Mouse (Mus musculus) small intestine, adult 2 months (tissue): Measurements from ENCODE around the gene Pbp2. TPM values are rescaled to one million over a fixed set of nuclear protein-coding genes. Genes with fewer than 3 reads are reported as not detected.

ENCODE experiments used
- H3K27ac ChIP-seq: fragments of 200-500 bp; 2 replicates; pipeline ENCODE4 v1.5.1; 2012; ENCODE audit warnings: low read depth, low read length, control low read depth, inconsistent platforms; ENCODE audit not compliant: insufficient read depth
- H3K27me3 ChIP-seq: fragments of 200-500 bp; 2 replicates; pipeline ENCODE4 v1.6.1; 2012; ENCODE audit warnings: mild to moderate bottlenecking, moderate library complexity, low read length, inconsistent platforms; ENCODE audit not compliant: control insufficient read depth, insufficient read depth
- H3K36me3 ChIP-seq: fragments of 200-500 bp; 2 replicates; pipeline ENCODE4 v1.6.1; 2012; ENCODE audit warnings: mild to moderate bottlenecking, low read length, control low read depth, inconsistent platforms; ENCODE audit not compliant: control insufficient read depth, insufficient read depth
- H3K4me1 ChIP-seq: fragments of 200-500 bp; 2 replicates; pipeline ENCODE4 v1.6.1; 2012; ENCODE audit warnings: low read length, inconsistent platforms, mixed read lengths; ENCODE audit not compliant: control insufficient read depth, insufficient read depth, insufficient read length
- H3K4me3 ChIP-seq: fragments of 200-500 bp; 2 replicates; pipeline ENCODE4 v1.5.1; 2012; ENCODE audit warnings: low read depth, mild to moderate bottlenecking, control low read depth, inconsistent platforms, low read length, moderate library complexity
- CTCF ChIP-seq: fragments of 200-500 bp; IDR thresholded peaks from 2 replicates; pipeline ENCODE4 v1.5.1; 2012; ENCODE audit warnings: low read depth, mild to moderate bottlenecking, control low read depth, inconsistent platforms, low read length, moderate library complexity, mixed read lengths; ENCODE audit not compliant: insufficient replicate concordance, insufficient read length; ENCODE audit errors: extremely low read depth
- POLR2A ChIP-seq: fragments of 200-500 bp; IDR thresholded peaks from 2 replicates; pipeline ENCODE4 v1.6.1; 2012; ENCODE audit warnings: low read depth, mild to moderate bottlenecking, control low read depth, inconsistent platforms, low read length, moderate library complexity
- WGBS: fragments of 180-500 bp; shearing (Covaris S2); methylation state at CpG from one replicate; pipeline ENCODE4 v1.1.7; 2018; 5-methylcytosine and 5-hydroxymethylcytosine counted together
- polyA plus RNA-seq: library from polyadenylated mRNA; depleted of rRNA; stranded (reverse); fragments of >200 nt; gene quantifications from 2 replicates; pipeline ENCODE4 v1.2.3, GENCODE M21; 2012

The Pbp2 gene
- polyA plus RNA-seq, 1 experiment, result not detected

DNA sequence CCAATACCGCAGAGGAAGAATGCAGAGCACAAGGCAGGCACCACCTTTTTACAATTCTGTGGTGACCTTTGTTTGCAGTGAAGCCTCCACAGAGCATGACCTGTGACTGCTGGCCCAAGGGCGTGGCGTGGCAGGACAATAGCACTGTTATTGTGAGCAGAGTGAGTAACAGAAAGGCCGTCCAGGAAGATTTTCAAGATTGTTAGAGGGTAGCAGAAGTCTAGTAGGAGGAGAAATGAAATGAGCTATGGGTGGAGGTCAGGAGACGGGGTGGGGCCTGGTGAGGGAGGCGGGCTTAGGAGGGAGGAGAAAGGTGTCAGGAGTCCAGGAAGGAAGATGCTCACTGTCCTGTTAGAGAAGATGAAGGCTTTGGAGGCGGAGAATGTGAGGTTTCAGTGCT lies 12.5 kb upstream of the Pbp2 start:
- H3K27ac ChIP-seq, result peak overlapping the region; percentile 82
- WGBS, result 21% methylated on average over 7 of the region's 7 CpGs

DNA sequence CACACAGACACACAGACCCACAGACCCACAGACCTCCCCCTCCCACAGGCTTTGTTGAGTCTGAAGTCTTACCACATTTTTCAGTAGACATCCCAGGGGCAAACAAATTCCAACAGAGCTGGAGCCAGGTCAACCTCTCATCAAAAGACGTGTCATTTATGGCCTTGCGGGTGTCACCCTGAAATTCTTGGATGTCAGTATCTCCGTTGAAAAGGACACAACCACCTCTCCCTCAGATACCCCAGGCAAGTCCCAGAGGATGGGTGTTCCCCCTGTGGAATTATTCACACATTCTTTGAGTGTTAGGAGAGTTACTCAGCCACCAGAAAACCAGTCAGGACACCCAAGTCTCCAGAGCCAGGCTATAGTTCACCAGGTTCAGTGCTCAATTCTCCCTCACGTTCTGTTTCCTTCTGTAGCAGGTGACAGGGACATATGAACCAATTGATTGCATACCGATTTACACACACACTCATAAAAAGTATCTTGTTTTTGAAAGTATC lies 9.3 kb upstream of the Pbp2 start:
- 68% methylated on average over 5 of the region's 5 CpGs for WGBS
- no peak for TF ChIP-seq CTCF
- TF ChIP-seq POLR2A, result no peak

More for the DNA sequence above, 12.5 kb upstream of the Pbp2 start:
- Histone ChIP-seq H3K4me1 (peaks cover 39% of the 10 kb centered on the region), H3K27me3 (no peaks in the 10 kb centered on the region), H3K36me3 (no peaks in the 10 kb centered on the region), H3K4me3 (peak overlapping the region; percentile 41)
- TF ChIP-seq CTCF, result no peak
- no peak for TF ChIP-seq POLR2A

DNA sequence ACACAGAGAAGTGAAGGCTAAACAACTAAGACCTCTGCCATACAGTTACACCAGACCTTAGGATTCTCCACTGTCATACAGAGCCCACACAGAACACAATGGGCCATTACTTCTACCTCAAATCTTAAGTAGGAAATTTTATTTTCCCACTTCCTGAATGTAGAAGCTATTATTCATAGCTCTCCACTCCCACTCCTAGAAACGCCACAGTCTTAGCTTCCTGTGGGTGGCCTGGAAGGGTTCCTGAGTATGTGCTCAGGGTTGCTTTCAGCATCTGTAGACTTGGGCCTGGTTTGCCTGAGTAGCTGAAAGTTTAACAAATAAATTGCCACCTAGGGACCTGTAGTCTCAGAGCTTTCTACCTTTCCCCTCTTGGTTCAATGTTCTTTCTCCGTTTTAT lies 5.9 kb upstream of the Pbp2 start:
- no peak overlapping the region for H3K27ac ChIP-seq
- H3K36me3 ChIP-seq, result no peaks in the 10 kb centered on the region
- WGBS, result 69% methylated on average over 2 of the region's 2 CpGs
- TF ChIP-seq POLR2A (no peak), CTCF (no peak)
- H3K4me3 ChIP-seq, result no peak overlapping the region
- H3K27me3 ChIP-seq, result no peaks in the 10 kb centered on the region
- no peaks in the 10 kb centered on the region for H3K4me1 ChIP-seq

More for the DNA sequence above, 9.3 kb upstream of the Pbp2 start:
- Histone ChIP-seq H3K4me3 (no peak overlapping the region), H3K4me1 (peaks cover 17% of the 10 kb centered on the region), H3K36me3 (no peaks in the 10 kb centered on the region), H3K27ac (no peak overlapping the region), H3K27me3 (no peaks in the 10 kb centered on the region)

DNA sequence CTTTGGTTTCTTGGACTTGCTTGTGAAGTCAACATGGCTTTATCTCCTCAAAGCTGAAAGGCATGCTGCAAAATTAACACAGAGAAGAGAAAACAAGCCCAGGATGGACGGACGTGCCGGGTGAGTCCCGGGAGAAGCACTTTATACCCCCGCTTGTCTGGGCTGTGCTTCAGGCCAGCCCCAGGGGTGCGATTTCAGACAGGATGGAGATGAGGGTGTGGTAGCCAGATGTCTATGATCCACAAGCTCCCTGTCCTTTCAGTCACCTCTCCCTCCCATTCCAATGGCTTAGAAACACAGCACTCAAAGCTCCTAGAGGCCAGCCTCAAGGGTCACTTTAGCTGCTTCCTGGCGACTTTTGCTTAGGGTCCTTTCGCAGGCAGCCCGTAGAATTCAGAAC lies 3.8 kb upstream of the Pbp2 start:
- Histone ChIP-seq H3K27me3 (no peaks in the 10 kb centered on the region), H3K4me1 (no peaks in the 10 kb centered on the region), H3K27ac (no peak overlapping the region), H3K36me3 (no peaks in the 10 kb centered on the region), H3K4me3 (no peak overlapping the region)
- 78% methylated on average over 9 of the region's 9 CpGs for WGBS
- TF ChIP-seq CTCF, result no peak
- no peak for TF ChIP-seq POLR2A

DNA sequence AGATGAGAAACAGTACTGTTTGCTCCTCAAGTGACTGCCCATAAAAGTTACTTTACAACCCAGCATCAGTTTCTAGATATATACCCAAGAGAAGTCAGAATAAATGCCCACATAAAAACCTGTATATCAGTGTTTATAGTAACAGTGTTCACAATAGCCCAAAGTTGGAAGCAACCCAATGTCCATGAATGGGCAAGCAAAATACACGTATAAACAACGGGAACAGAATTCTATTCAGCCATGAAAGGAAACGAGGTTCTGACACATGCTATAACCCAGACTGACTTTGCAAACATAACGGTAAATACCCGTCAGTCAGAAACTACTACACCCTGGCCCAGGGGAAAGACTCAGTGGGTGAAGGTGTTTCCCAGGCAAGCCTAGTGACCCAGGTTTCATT lies 1.8 kb upstream of the Pbp2 start:
- Histone ChIP-seq H3K27ac (no peak overlapping the region), H3K4me3 (no peak overlapping the region), H3K4me1 (no peaks in the 10 kb centered on the region), H3K36me3 (no peaks in the 10 kb centered on the region), H3K27me3 (no peaks in the 10 kb centered on the region)
- no peak for TF ChIP-seq CTCF
- no peak for TF ChIP-seq POLR2A
- 72% methylated on average over 5 of the region's 5 CpGs for WGBS

DNA sequence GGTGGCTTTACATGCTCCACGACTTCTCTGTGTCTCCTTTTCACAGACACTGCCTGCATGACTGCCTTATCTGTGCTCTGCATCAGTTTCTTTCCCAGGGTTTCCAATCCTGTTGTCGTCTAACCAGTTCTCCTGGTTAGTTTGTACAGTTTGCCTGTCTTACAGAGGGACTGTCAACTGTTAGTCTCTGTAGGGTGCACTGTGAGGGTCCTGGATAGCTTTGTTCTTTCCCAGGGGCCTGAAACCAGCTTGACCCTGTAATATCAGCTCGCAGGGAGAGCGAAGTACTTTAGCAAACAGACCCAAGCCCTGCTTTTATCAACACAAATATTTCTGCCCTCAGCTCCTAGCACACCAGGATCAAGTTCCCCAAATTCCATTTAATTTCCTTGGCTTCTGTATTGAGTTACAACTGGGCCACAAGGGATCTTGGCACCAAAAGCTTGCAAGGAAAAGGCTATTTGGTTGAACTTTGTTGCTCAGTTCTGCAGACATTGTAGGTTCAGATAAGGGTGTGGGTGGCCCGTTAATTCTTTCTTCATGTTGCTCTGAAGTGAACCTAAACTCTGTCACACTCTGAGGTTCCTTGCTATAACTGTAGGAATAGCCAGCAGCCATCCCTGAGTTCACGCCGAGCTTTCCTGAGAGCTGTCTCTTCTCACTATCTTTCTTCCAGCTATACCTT lies 5.5 kb downstream of the Pbp2 start:
- TF ChIP-seq POLR2A (no peak), CTCF (no peak)
- H3K4me3 ChIP-seq, result no peak overlapping the region
- H3K27me3 ChIP-seq, result no peaks in the 10 kb centered on the region
- WGBS, result 58% methylated on average over 7 of the region's 7 CpGs
- H3K36me3 ChIP-seq, result no peaks in the 10 kb centered on the region
- no peaks in the 10 kb centered on the region for H3K4me1 ChIP-seq
- no peak overlapping the region for H3K27ac ChIP-seq

DNA sequence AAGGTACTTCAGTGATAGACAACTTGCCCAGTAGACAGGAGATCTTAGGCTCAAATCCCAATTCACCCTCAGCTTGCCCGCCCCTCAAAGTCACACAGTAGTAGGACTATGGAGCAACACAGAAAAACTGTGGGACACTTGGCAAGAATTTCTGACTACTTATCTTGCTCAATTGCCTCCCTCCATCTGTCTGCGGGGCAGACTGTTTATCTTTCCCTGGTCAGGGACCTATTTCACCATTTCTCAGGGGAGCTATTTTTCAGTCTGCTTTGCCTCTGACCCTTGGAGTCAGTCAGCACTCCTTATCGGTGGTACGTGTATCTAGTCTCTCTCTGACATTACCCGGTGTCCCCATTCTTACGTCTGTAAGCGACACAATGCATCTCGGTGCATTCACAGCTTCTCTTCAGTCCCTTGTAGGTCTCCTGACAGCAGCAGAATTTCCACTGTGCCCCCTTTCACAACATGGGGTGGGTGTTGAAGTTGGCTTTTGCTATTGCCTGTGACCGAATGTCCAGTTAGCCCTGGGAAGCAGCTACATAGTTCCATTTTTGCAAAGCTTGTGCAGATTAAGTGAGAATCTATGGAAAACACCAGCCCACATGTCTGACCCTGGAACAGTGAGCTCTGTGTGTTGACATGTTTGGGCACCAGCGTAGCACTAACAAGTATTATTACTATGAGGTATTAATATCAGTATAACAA lies 7.6 kb downstream of the Pbp2 start:
- 49% methylated on average over 10 of the region's 10 CpGs for WGBS
- Histone ChIP-seq H3K27ac (no peak overlapping the region), H3K27me3 (no peaks in the 10 kb centered on the region), H3K4me1 (no peaks in the 10 kb centered on the region), H3K4me3 (no peak overlapping the region), H3K36me3 (no peaks in the 10 kb centered on the region)
- no peak for TF ChIP-seq CTCF
- TF ChIP-seq POLR2A, result no peak
